Mouse (Mus musculus) mature B cell (primary cell): Measurements from ENCODE around the gene Wdr31.
"Not testable (repeated sequence)": the region's sequence is repeated elsewhere in the genome, so short reads cannot be mapped to it uniquely, and the experiment has no call there.

Experiments used
- in situ Hi-C: fragments of 300-500 bp; cut with MboI; formaldehyde crosslinking; loops from 2 replicates; pipeline ENCODE4 v1.14.3; 2019

Wdr31 gene

GRCm38 (mm10) chr4:62496815-62497214 is 26.1 kb upstream of the Wdr31 start:
- in situ Hi-C loops: no loop called here

GRCm38 (mm10) chr4:62495946-62496345 is 25.2 kb upstream of the Wdr31 start:
- in situ Hi-C loops: no loop called here

GRCm38 (mm10) chr4:62494230-62494629 is 23.5 kb upstream of the Wdr31 start:
- in situ Hi-C loops: no loop called here

- in situ Hi-C loops: no loop called here
These were observed 22.0 kb upstream of the Wdr31 start for GRCm38 (mm10) chr4:62492682-62493081.

GRCm38 (mm10) chr4:62487914-62488313 is 17.2 kb upstream of the Wdr31 start:
- in situ Hi-C loops: no loop called here

GRCm38 (mm10) chr4:62487172-62487571 is 16.5 kb upstream of the Wdr31 start:
- in situ Hi-C loops: no loop called here

GRCm38 (mm10) chr4:62486162-62486696 is 15.5 kb upstream of the Wdr31 start:
- in situ Hi-C loops: no loop called here

GRCm38 (mm10) chr4:62485450-62486161 is 14.9 kb upstream of the Wdr31 start:
- in situ Hi-C loops: no loop called here

- in situ Hi-C loops: loop anchor here (5.0 kb wide), 1 partner anchor 32 kb away; the partner anchor contains the start of gene Alad
These were observed 14.2 kb upstream of the Wdr31 start for GRCm38 (mm10) chr4:62484928-62485327.

GRCm38 (mm10) chr4:62480709-62481605 is 10.3 kb upstream of the Wdr31 start:
- in situ Hi-C loops: loop anchor here (5.0 kb wide), 1 partner anchor 36 kb away; the partner anchor contains the start of gene Alad

GRCm38 (mm10) chr4:62479937-62480708 is 9.4 kb upstream of the Wdr31 start, which contains the start of gene Bspry:
Bspry (plus strand) TSS chr4:62480053.
- in situ Hi-C loops: loop anchor here (5.0 kb wide), 1 partner anchor 37 kb away; the partner anchor contains the start of gene Alad

- in situ Hi-C loops: not testable (repeated sequence)
These were observed 8.9 kb upstream of the Wdr31 start for GRCm38 (mm10) chr4:62479593-62479936.

- in situ Hi-C loops: no loop called here
These were observed 7.0 kb upstream of the Wdr31 start for GRCm38 (mm10) chr4:62477542-62478244.

GRCm38 (mm10) chr4:62475793-62476192 is 5.1 kb upstream of the Wdr31 start:
- in situ Hi-C loops: no loop called here

- in situ Hi-C loops: no loop called here
These were observed 4.4 kb upstream of the Wdr31 start for GRCm38 (mm10) chr4:62475131-62475530.

GRCm38 (mm10) chr4:62472071-62472470 is 1.4 kb upstream of the Wdr31 start:
- in situ Hi-C loops: no loop called here

GRCm38 (mm10) chr4:62468158-62468557 is 2.5 kb downstream of the Wdr31 start:
- in situ Hi-C loops: no loop called here

- in situ Hi-C loops: no loop called here
These were observed 7.6 kb downstream of the Wdr31 start for GRCm38 (mm10) chr4:62463124-62463523.

GRCm38 (mm10) chr4:62460348-62460747 is 10.3 kb downstream of the Wdr31 start:
- in situ Hi-C loops: no loop called here

GRCm38 (mm10) chr4:62459081-62459480 is 11.6 kb downstream of the Wdr31 start:
- in situ Hi-C loops: no loop called here

GRCm38 (mm10) chr4:62454995-62455394 is 15.7 kb downstream of the Wdr31 start:
- in situ Hi-C loops: no loop called here
